Comparison of ENCODE assay signal across 30 mouse cellular contexts in genomic region chr14:59858501-59859225, GRCm38 (mm10).
DNase-seq lines count a peak whose midpoint lies in the region; ATAC-seq and TF ChIP-seq lines count a peak whose summit lies in the region.
"Had no signal": no experiment of that assay in that cellular context is flagged by ENCODE, and none has a peak within 500 bp of the region (broad histone marks: within the 10 kb centered on the region; RNA-seq: fewer than 3 reads in every experiment).

No protein-coding gene starts in this region.

- no peak overlapping the region for H3K9ac ChIP-seq in lung, embryonic 14.5 days
- no peak overlapping the region for H3K9ac ChIP-seq in limb, embryonic 12.5 days (replicated peaks)
- H3K9ac ChIP-seq: embryonic facial prominence, embryonic 15.5 days; forebrain, embryonic 15.5 days; heart, embryonic 15.5 days; kidney, embryonic 15.5 days; liver, embryonic 12.5 days; midbrain, embryonic 15.5 days; neural tube, embryonic 13.5 days had no signal

- H3K36me3 ChIP-seq in lung, embryonic 14.5 days (ENCODE audit: insufficient read depth): no peaks in the 10 kb centered on the region
- no peaks in the 10 kb centered on the region for H3K36me3 ChIP-seq in limb, embryonic 12.5 days
- H3K36me3 ChIP-seq in kidney, adult 2 months (ENCODE audit: control insufficient read depth, insufficient read depth, low read length): no peaks in the 10 kb centered on the region
- H3K36me3 ChIP-seq: embryonic facial prominence, embryonic 15.5 days; heart, embryonic 15.5 days; hindbrain, embryonic 10.5 days; kidney, embryonic 15.5 days; liver, embryonic 12.5 days; midbrain, embryonic 15.5 days had no signal

- no peaks in the 10 kb centered on the region for H3K4me1 ChIP-seq in lung, embryonic 14.5 days (ENCODE audit: insufficient read depth)
- peaks cover 32% of the 10 kb centered on the region for H3K4me1 ChIP-seq in limb, embryonic 12.5 days (replicated peaks)
- H3K4me1 ChIP-seq in kidney, adult 2 months (ENCODE audit: control insufficient read depth, insufficient read depth, low read length): no peaks in the 10 kb centered on the region
- H3K4me1 ChIP-seq: forebrain, embryonic 15.5 days; kidney, embryonic 15.5 days; liver, embryonic 12.5 days; megakaryocyte, embryonic 14.5 days; midbrain, embryonic 15.5 days had no signal

- no peak for TF ChIP-seq POLR2A in kidney, adult 2 months (IDR thresholded peaks at IDR 0.05; ENCODE audit: low read depth, low read length)

- 0 out of 2 replicates have a peak, but pooled peaks have one; percentile 28 for ATAC-seq in lung, embryonic 14.5 days (ENCODE audit: insufficient read depth)
- peak; percentile 71; the same call in 1 of the 2 replicates for ATAC-seq in limb, embryonic 12.5 days (ENCODE audit: insufficient number of reproducible peaks, insufficient read depth, low FRiP score, low TSS enrichment, low read depth)
- ATAC-seq: activated CD4-positive, CD25-positive, alpha-beta regulatory T cell, adult 4 months; forebrain, embryonic 15.5 days; intestine, postnatal 0 days; liver, embryonic 12.5 days; midbrain, embryonic 15.5 days had no signal

- WGBS in lung, embryonic 14.5 days: 62% methylated on average over 6 of the region's 6 CpGs
- 48% methylated on average over 6 of the region's 6 CpGs for WGBS in limb, embryonic 12.5 days
- 75% methylated on average over 6 of the region's 6 CpGs for WGBS in kidney, adult 2 months

- no peak for DNase-seq in lung, embryonic 14.5 days
- no peak for DNase-seq in lung, postnatal 25 days (ENCODE audit: low spot score)
- DNase-seq in thymus, postnatal 0 days (ENCODE audit: low spot score): peak; percentile 88
- no peak for DNase-seq in kidney, postnatal 25 days
- DNase-seq in kidney, adult 2 months: no peak
- DNase-seq in embryo, embryonic 10 days (ENCODE audit: low spot score): no peak
- DNase-seq: adrenal gland, adult 8-10 months; B cell, adult 2 months; cerebellum, adult 11-12 months; cerebellum, postnatal 14 days; gastrocnemius, postnatal 14 days; heart, adult 2 months; kidney, postnatal 4 days; lung, adult 18-20 months; lung, postnatal 14 days; retina, postnatal 1 day; right cerebral cortex, postnatal 25 days had no signal

- no peak overlapping the region for H3K4me2 ChIP-seq in lung, embryonic 14.5 days
- H3K4me2 ChIP-seq in limb, embryonic 12.5 days: no peak overlapping the region
- H3K4me2 ChIP-seq: embryonic facial prominence, embryonic 15.5 days; forebrain, embryonic 15.5 days; heart, embryonic 15.5 days; kidney, embryonic 15.5 days; liver, embryonic 12.5 days; midbrain, embryonic 15.5 days; neural tube, embryonic 13.5 days had no signal

- TF ChIP-seq CTCF in lung, embryonic 14.5 days (IDR thresholded peaks at IDR 0.05; ENCODE audit: low read depth): no peak
- TF ChIP-seq CTCF in kidney, adult 2 months (conservative IDR thresholded peaks at IDR 0.05; ENCODE audit: insufficient read depth, insufficient read length, low read depth, low read length): no peak

- no peaks in the 10 kb centered on the region for H3K9me3 ChIP-seq in lung, embryonic 14.5 days (ENCODE audit: low read depth, low read length)
- H3K9me3 ChIP-seq in limb, embryonic 12.5 days: no peaks in the 10 kb centered on the region; the same call in 1 of the 2 replicates
- H3K9me3 ChIP-seq: embryonic facial prominence, embryonic 15.5 days; forebrain, embryonic 15.5 days; heart, embryonic 15.5 days; hindbrain, embryonic 10.5 days; kidney, embryonic 15.5 days; liver, embryonic 12.5 days; midbrain, embryonic 15.5 days; neural tube, embryonic 13.5 days had no signal

- no peaks in the 10 kb centered on the region for H3K27me3 ChIP-seq in lung, embryonic 14.5 days (ENCODE audit: insufficient read depth, low read length)
- no peaks in the 10 kb centered on the region for H3K27me3 ChIP-seq in limb, embryonic 12.5 days
- no peaks in the 10 kb centered on the region for H3K27me3 ChIP-seq in kidney, adult 2 months (replicated peaks; ENCODE audit: control insufficient read depth, insufficient read depth, low read length)
- H3K27me3 ChIP-seq: embryonic facial prominence, embryonic 15.5 days; forebrain, embryonic 15.5 days; heart, embryonic 15.5 days; kidney, embryonic 15.5 days; liver, embryonic 12.5 days; megakaryocyte, embryonic 14.5 days; midbrain, embryonic 15.5 days; neural tube, embryonic 13.5 days had no signal

- H3K27ac ChIP-seq in lung, embryonic 14.5 days (ENCODE audit: low read depth): no peak overlapping the region
- peak overlapping the region; percentile 70 for H3K27ac ChIP-seq in limb, embryonic 12.5 days
- no peak overlapping the region for H3K27ac ChIP-seq in kidney, adult 2 months (ENCODE audit: insufficient read depth, low read depth, low read length)
- H3K27ac ChIP-seq: embryonic facial prominence, embryonic 15.5 days; forebrain, embryonic 15.5 days; heart, adult 2 months; heart, embryonic 15.5 days; hindbrain, embryonic 10.5 days; kidney, embryonic 15.5 days; liver, embryonic 12.5 days; midbrain, embryonic 15.5 days; neural tube, embryonic 13.5 days had no signal

- H3K4me3 ChIP-seq in lung, embryonic 14.5 days (ENCODE audit: low read depth, low read length): no peak overlapping the region
- no peak overlapping the region for H3K4me3 ChIP-seq in limb, embryonic 12.5 days (replicated peaks)
- no peak overlapping the region for H3K4me3 ChIP-seq in kidney, adult 2 months (ENCODE audit: insufficient read depth, low read depth, low read length)
- H3K4me3 ChIP-seq: embryonic facial prominence, embryonic 15.5 days; forebrain, embryonic 15.5 days; heart, adult 2 months; heart, embryonic 15.5 days; hindbrain, embryonic 10.5 days; kidney, embryonic 15.5 days; liver, embryonic 12.5 days; megakaryocyte, embryonic 14.5 days; midbrain, embryonic 15.5 days; myocyte; neural tube, embryonic 13.5 days had no signal
